Mouse (Mus musculus) heart, adult 2 months (tissue): ENCODE measurements around the gene Galnt7.

ENCODE experiments used
- CTCF ChIP-seq: fragments of 200-600 bp; IDR thresholded peaks from 2 replicates; pipeline ENCODE4 v1.8.1; 2022; ENCODE audit warnings: antibody characterized with exemption, mild to moderate bottlenecking, moderate library complexity
- POLR2A ChIP-seq: fragments of 200-500 bp; IDR thresholded peaks from 2 replicates; pipeline ENCODE4 v1.6.1; 2011; ENCODE audit warnings: mild to moderate bottlenecking, low read depth, low read length, control low read depth; ENCODE audit not compliant: insufficient read depth

DNA sequence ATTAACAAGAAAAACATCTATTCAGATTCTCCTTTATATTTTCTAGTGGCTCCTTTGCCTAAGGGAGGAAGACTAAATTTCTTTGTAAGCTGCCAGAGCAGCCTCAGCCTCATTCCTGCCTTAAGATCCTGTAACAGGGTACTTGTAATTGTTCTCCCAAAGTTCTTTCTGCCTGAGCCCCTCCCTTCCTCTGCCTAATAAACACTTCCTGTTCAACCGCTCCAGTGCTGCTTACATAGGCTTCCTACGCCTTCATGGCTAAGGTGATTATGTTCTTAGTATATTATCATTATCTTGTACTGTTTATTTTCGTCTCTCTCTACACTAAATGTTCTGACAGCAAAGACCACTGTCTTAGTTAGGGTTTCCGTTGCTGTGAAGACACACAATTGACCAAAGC lies 144.2 kb downstream of the Galnt7 start:
- no peak for TF ChIP-seq CTCF
- TF ChIP-seq POLR2A: no peak
